ENCODE assay signal across 9 mouse cellular contexts in the genomic region with DNA sequence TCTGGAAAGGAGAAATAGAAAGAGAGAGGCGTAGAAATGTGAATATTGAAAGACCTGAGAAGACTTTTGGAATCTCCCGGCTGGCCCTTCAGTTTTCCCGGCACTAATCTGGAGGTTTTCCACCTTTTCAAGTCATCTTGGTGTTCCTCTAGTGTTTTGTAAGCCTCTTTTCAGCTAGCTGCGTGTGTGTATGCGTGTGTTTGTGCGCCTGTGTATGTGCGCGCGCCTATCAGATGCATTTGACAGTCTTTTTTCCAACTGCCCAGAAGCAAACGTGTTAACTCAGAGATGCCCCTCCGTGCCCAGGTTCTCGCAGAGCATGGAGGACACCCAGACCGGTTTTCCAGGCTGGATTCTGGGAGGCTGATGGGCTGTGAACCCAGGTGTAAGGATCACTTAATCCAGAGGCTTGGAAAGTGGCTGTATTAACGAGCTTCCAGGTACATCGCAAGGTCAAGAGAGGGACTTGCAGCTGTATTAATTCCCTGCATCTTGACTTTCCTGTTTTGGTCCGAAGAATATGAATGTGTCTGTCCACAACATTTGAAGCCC. TPM values are rescaled to one million over a fixed set of nuclear protein-coding genes. Genes with fewer than 3 reads are reported as not detected.
DNase-seq lines count a peak whose midpoint lies in the region; ATAC-seq and TF ChIP-seq lines count a peak whose summit lies in the region.
"Had no signal": no experiment of that assay in that cellular context is flagged by ENCODE, and none has a peak within 500 bp of the region (broad histone marks: within the 10 kb centered on the region; RNA-seq: fewer than 3 reads in every experiment).

No protein-coding gene starts in this region.

- no peak for TF ChIP-seq EP300 in heart, adult 2 months (IDR thresholded peaks at IDR 0.05; ENCODE audit: insufficient read depth, low read depth, low read length)
- no peak for TF ChIP-seq EP300 in liver, embryonic 14.5 days (IDR thresholded peaks at IDR 0.05; ENCODE audit: low read depth)

- 2% methylated on average over 16 of the region's 16 CpGs for WGBS in heart, embryonic 15.5 days
- 3% methylated on average over 16 of the region's 16 CpGs for WGBS in heart, adult 2 months
- WGBS in hindbrain, embryonic 16.5 days: under 1% methylated on average over 16 of the region's 16 CpGs
- 2% methylated on average over 16 of the region's 16 CpGs for WGBS in liver, embryonic 14.5 days (ENCODE audit: insufficient replicate concordance)
- 1% methylated on average over 16 of the region's 16 CpGs for WGBS in stomach, embryonic 15.5 days
- 2% methylated on average over 16 of the region's 16 CpGs for WGBS in lung, adult 2 months

- intact Hi-C loops in heart, adult 2 months (cut with DNase I): no loop called here

- peak overlapping the region; percentile 67 for H3K4me3 ChIP-seq in heart, embryonic 15.5 days
- no peak overlapping the region for H3K4me3 ChIP-seq in heart, adult 2 months
- peak overlapping the region; percentile 49 for H3K4me3 ChIP-seq in cortical plate, adult 2 months (ENCODE audit: insufficient read depth, low read length)
- peak overlapping the region; percentile 85 for H3K4me3 ChIP-seq in hindbrain, embryonic 16.5 days (ENCODE audit: low read length)
- no peak overlapping the region for H3K4me3 ChIP-seq in liver, embryonic 14.5 days (ENCODE audit: insufficient read depth in 1 of 2, low read depth in 2 of 2, low read length in 2 of 2)
- H3K4me3 ChIP-seq in stomach, embryonic 15.5 days (replicated peaks): peak overlapping the region; percentile 51
- no peak overlapping the region for H3K4me3 ChIP-seq in lung, adult 2 months (replicated peaks; ENCODE audit: extremely low read depth, low read depth, low read length)

- no peak for DNase-seq in heart, adult 2 months
- DNase-seq in liver, embryonic 14.5 days (ENCODE audit: low read depth in 3 of 3, low spot score in 3 of 3): no peak
- no peak for DNase-seq in urinary bladder, postnatal 25 days (ENCODE audit: low spot score)
- DNase-seq in lung, adult 2 months: no peak

- H3K27ac ChIP-seq in heart, embryonic 15.5 days: no peak overlapping the region
- H3K27ac ChIP-seq in heart, adult 2 months: no peak overlapping the region
- peak overlapping the region; percentile 97 for H3K27ac ChIP-seq in cortical plate, adult 2 months (ENCODE audit: insufficient read depth, low read length)
- H3K27ac ChIP-seq in hindbrain, embryonic 16.5 days (ENCODE audit: low read depth, low read length): peak overlapping the region; percentile 94
- H3K27ac ChIP-seq in liver, embryonic 14.5 days: no peak overlapping the region
- H3K27ac ChIP-seq in stomach, embryonic 15.5 days: no peak overlapping the region

- peaks cover 23% of the 10 kb centered on the region for H3K4me1 ChIP-seq in heart, embryonic 15.5 days (replicated peaks)
- no peaks in the 10 kb centered on the region for H3K4me1 ChIP-seq in heart, adult 2 months (ENCODE audit: control insufficient read depth, insufficient read depth, low read length)
- H3K4me1 ChIP-seq in cortical plate, adult 2 months (ENCODE audit: control insufficient read depth, insufficient read depth, low read length): no peaks in the 10 kb centered on the region
- no peaks in the 10 kb centered on the region; the same call in none of the 2 replicates for H3K4me1 ChIP-seq in hindbrain, embryonic 16.5 days (ENCODE audit: control insufficient read depth, insufficient read depth, low read depth, low read length)
- H3K4me1 ChIP-seq in liver, embryonic 14.5 days (replicated peaks; ENCODE audit: control insufficient read depth in 2 of 2, insufficient read depth in 2 of 2, low read length in 1 of 2): no peaks in the 10 kb centered on the region
- H3K4me1 ChIP-seq in stomach, embryonic 15.5 days: peaks cover 9% of the 10 kb centered on the region
- no peaks in the 10 kb centered on the region for H3K4me1 ChIP-seq in lung, adult 2 months (ENCODE audit: control insufficient read depth, insufficient read depth, low read length)

- H3K36me3 ChIP-seq in heart, embryonic 15.5 days: no peaks in the 10 kb centered on the region
- no peaks in the 10 kb centered on the region for H3K36me3 ChIP-seq in heart, adult 2 months (ENCODE audit: control insufficient read depth, insufficient read depth, low read length)
- no peaks in the 10 kb centered on the region for H3K36me3 ChIP-seq in hindbrain, embryonic 16.5 days (ENCODE audit: control insufficient read depth, insufficient read depth, low read length)
- H3K36me3 ChIP-seq in liver, embryonic 14.5 days (replicated peaks; ENCODE audit: control insufficient read depth, insufficient read depth, low read depth): no peaks in the 10 kb centered on the region
- no peaks in the 10 kb centered on the region for H3K36me3 ChIP-seq in stomach, embryonic 15.5 days
- H3K36me3 ChIP-seq: G1E had no signal

- peaks cover 57% of the 10 kb centered on the region for H3K27me3 ChIP-seq in heart, embryonic 15.5 days
- peaks cover 7% of the 10 kb centered on the region for H3K27me3 ChIP-seq in heart, adult 2 months (ENCODE audit: control insufficient read depth, insufficient read depth, low read length)
- no peaks in the 10 kb centered on the region for H3K27me3 ChIP-seq in hindbrain, embryonic 16.5 days (replicated peaks; ENCODE audit: control insufficient read depth, insufficient read depth, low read length)
- H3K27me3 ChIP-seq in liver, embryonic 14.5 days (ENCODE audit: control insufficient read depth, insufficient read depth, low read length): peaks cover 26% of the 10 kb centered on the region
- peaks cover 35% of the 10 kb centered on the region for H3K27me3 ChIP-seq in stomach, embryonic 15.5 days (replicated peaks)

- H3K9me3 ChIP-seq in heart, embryonic 15.5 days (replicated peaks): no peaks in the 10 kb centered on the region
- H3K9me3 ChIP-seq in hindbrain, embryonic 16.5 days (ENCODE audit: control insufficient read depth, low read length): no peaks in the 10 kb centered on the region
- H3K9me3 ChIP-seq in liver, embryonic 14.5 days (ENCODE audit: control insufficient read depth, low read length): no peaks in the 10 kb centered on the region
- H3K9me3 ChIP-seq in stomach, embryonic 15.5 days: no peaks in the 10 kb centered on the region

- no peak overlapping the region for H3K9ac ChIP-seq in heart, embryonic 15.5 days
- no peak overlapping the region for H3K9ac ChIP-seq in heart, adult 2 months (ENCODE audit: low read depth, low read length)
- H3K9ac ChIP-seq in hindbrain, embryonic 16.5 days (ENCODE audit: low read depth, low read length): peak overlapping the region; percentile 90
- H3K9ac ChIP-seq in liver, embryonic 14.5 days (replicated peaks): no peak overlapping the region
- H3K9ac ChIP-seq in stomach, embryonic 15.5 days: no peak overlapping the region

- no peak for TF ChIP-seq CTCF in heart, adult 2 months (IDR thresholded peaks at IDR 0.05)
- TF ChIP-seq CTCF in cortical plate, adult 2 months (IDR thresholded peaks at IDR 0.05; ENCODE audit: extremely low read depth, insufficient read depth, low read length): no peak
- no peak for TF ChIP-seq CTCF in liver, embryonic 14.5 days (IDR thresholded peaks at IDR 0.05; ENCODE audit: low read depth)
- TF ChIP-seq CTCF in lung, adult 2 months (IDR thresholded peaks at IDR 0.05; ENCODE audit: insufficient read depth, low read length): no peak

- no peak for TF ChIP-seq POLR2A in heart, adult 2 months (IDR thresholded peaks at IDR 0.05; ENCODE audit: insufficient read depth, low read depth, low read length)
- TF ChIP-seq POLR2A in cortical plate, adult 2 months (IDR thresholded peaks at IDR 0.05; ENCODE audit: extremely low read depth, insufficient read depth, low read length): 0 out of 2 replicates have a peak, but pooled peaks have one; percentile 26
- TF ChIP-seq POLR2A in lung, adult 2 months (IDR thresholded peaks at IDR 0.05; ENCODE audit: borderline replicate concordance, extremely low read depth, low read depth, low read length): no peak

- H3K79me2 ChIP-seq in heart, adult 2 months (replicated peaks; ENCODE audit: control insufficient read depth, insufficient read depth, low read length): no peaks in the 10 kb centered on the region

- ATAC-seq in heart, embryonic 15.5 days (replicated peaks; ENCODE audit: insufficient number of reproducible peaks, insufficient read depth, low FRiP score, low read depth): no peak
- ATAC-seq in hindbrain, embryonic 16.5 days: no peak
- no peak for ATAC-seq in liver, embryonic 14.5 days (ENCODE audit: insufficient read depth)
- ATAC-seq in stomach, embryonic 15.5 days (ENCODE audit: insufficient read depth, low FRiP score, low read depth): no peak

- H3K4me2 ChIP-seq in heart, embryonic 15.5 days: peak overlapping the region; percentile 98
- peak overlapping the region; percentile 73 for H3K4me2 ChIP-seq in hindbrain, embryonic 16.5 days (ENCODE audit: low read length)
- peak overlapping the region; percentile 53; the same call in 1 of the 2 replicates for H3K4me2 ChIP-seq in liver, embryonic 14.5 days (ENCODE audit: low read depth)
- peak overlapping the region; percentile 85 for H3K4me2 ChIP-seq in stomach, embryonic 15.5 days

RNA-seq across cellular contexts. Expression of gene Lrfn5, which starts 0.8 kb away (rescaled TPM):
- polyA plus RNA-seq in heart, embryonic 15.5 days (2015; fragmentation: Nextera tagmentation; extraction: Ambion mirVana): 0.15 and 0.20 TPM in 2 replicates
- not detected for total RNA-seq in heart, adult 2 months (2021)
- not detected in 2 replicates for polyA plus RNA-seq in heart, adult 2 months (2012; rRNA removed)
- 51.8 and 52.8 TPM in 2 replicates for polyA plus RNA-seq in cortical plate, adult 2 months (2012; rRNA removed)
- 79.0 and 81.8 TPM in 2 replicates for polyA plus RNA-seq in hindbrain, embryonic 16.5 days (2015; fragmentation: Nextera tagmentation; extraction: Ambion mirVana)
- polyA plus RNA-seq in liver, embryonic 14.5 days (2012; rRNA removed): 0.03 and 0.06 TPM in 2 replicates
- 0.09 TPM in 1 of 2 replicates, not detected in the other for polyA plus RNA-seq in liver, embryonic 14.5 days (2014; fragmentation: Nextera tagmentation; extraction: Ambion mirVana)
- 1.0 and 1.2 TPM in 2 replicates for polyA plus RNA-seq in stomach, embryonic 15.5 days (2015; fragmentation: Nextera tagmentation; extraction: Ambion mirVana)
- not detected in 2 replicates for polyA plus RNA-seq in lung, adult 2 months (2012; rRNA removed)
- polyA plus RNA-seq: G1E had no signal

Comparison
In these comparisons a context has a peak if more than half of its experiments do, and no peak if none do; other contexts are left out.
1. H3K4me3 ChIP-seq: peak in heart, embryonic 15.5 days (single experiment), cortical plate, adult 2 months (single experiment), hindbrain, embryonic 16.5 days (single experiment) and stomach, embryonic 15.5 days (single experiment); none in heart, adult 2 months (single experiment), liver, embryonic 14.5 days (0 of 2) and lung, adult 2 months (single experiment).
2. H3K27ac ChIP-seq: peak in cortical plate, adult 2 months (single experiment) and hindbrain, embryonic 16.5 days (single experiment); none in heart, embryonic 15.5 days (single experiment), heart, adult 2 months (single experiment), liver, embryonic 14.5 days (single experiment) and stomach, embryonic 15.5 days (single experiment).
3. RNA of gene Lrfn5, which starts 0.8 kb away (polyA plus RNA-seq): 79.0 to 81.8 TPM in hindbrain, embryonic 16.5 days and 51.8 to 52.8 TPM in cortical plate, adult 2 months; 1.0 to 1.2 TPM in stomach, embryonic 15.5 days, 0.15 to 0.20 TPM in heart, embryonic 15.5 days, 0.03 to 0.09 TPM in liver, embryonic 14.5 days, not detected in heart, adult 2 months and not detected in lung, adult 2 months; every median in the first group is over 10 times any median in the second.
4. Peak in every context shown above with its lines, with median percentiles within 50 percentile points of each other: H3K4me2 ChIP-seq.